Mouse (Mus musculus): ENCODE measurements around the gene Tnfrsf26. TPM values are rescaled to one million over a fixed set of nuclear protein-coding genes. Genes with fewer than 3 reads are reported as not detected.

Gene Tnfrsf26
- under 1 TPM; 0.02 TPM for polyA plus RNA-seq (2012; fragmentation: generic; extraction: Trizol)

DNA sequence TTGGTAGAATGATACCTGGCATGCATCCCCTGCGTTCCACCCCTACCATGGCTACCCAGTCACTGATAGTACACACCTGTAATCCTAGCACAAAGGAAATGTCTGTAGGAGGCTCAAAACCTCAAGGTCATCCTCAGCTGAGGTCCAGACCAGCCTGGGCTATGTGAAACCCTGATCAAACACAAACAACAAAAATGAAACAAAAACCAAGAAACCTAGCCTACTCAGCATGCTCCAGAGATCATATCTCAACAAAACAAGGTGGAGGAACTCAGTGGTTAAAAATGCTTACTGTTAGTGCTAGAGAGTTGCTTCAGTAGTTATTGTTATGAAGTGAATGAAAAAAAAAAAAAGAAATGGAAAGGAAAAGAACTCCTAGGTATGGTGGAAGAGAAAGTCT lies at the start of gene Tnfrsf26:
Gene Tnfrsf26 (minus strand): TSS at position 183 of the 400 bp plus-strand sequence.

DNA sequence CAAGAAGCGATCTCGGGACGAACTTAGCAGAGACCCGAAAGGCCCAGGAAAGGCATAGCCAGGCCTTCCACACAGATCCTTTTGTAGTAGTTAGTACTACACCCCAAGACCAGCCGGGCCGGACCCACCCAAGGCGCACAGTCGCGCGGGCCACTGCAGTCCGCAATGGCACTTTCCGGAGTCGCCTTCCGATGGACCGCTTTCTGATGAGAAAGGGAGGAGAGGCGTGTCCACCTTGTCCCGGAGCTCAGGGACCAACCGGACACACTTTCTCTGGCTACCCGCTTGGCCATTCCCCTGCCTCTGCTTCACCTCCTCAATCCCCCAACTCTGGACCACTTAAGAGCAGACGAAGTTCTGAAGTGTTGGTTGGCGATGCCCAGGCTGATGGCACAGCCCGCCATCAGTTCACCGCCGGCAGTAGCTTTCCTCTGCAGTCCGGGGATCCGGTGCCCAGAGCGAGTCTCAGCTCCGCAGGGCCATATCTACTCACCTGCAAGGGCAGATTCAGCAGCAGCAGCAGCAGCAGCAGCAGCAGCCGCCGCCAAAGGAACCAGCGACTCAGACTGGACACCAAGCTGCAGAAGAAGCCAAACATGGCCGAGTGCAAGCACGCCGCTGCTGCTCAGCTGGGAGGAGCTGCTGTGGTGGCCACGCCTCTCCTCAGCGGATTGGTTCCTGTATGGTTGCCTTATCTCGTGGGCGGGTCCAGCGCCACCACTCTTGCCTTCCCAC lies 20.7 kb upstream of the Tnfrsf26 start, which contains the start of gene Tnfrsf22:
Gene Tnfrsf22 (minus strand): TSS at position 628 of the 735 bp plus-strand sequence.

DNA sequence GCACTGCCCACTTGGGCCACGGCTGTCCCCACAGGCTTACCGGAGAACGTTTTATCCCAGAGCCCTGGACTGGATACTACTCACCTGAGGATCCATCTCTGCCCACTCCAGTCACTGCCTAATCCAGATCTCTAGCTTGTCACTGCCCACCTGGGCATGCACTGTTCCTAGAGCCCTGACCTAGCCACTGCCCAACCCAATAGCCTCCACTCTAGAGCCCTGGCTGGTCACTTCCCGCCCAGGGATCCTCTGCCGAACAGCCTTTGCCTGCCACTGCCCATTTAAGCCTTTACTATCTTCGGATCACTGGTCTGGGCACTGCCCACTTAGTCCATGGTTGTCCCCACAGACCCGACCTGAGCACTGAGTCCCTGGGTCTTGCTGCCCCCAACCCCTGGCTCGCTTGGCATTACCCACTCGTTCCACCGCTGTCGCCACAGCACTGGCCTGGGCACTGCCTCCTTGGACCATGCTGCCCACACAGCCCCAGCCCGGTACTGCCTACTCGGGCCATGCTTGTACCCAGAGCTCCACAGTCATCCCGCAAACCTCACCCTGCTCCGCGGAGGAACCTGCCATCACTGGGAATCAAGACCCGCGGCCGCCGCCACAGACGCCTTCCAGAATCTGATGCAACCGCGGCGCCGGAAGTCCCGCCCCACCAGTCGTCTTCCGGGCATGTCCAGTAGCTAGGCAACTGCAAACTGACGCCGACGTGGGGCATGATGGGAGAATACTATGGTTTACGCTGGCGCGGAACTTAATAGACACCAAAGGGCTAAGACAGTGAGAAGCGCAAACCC lies 28.9 kb downstream of the Tnfrsf26 start, which contains the start of gene Cars:
Gene Cars (minus strand): TSS at position 663 of the 803 bp plus-strand sequence.

Other genes with a start within 250 kb of the Tnfrsf26 start
- gene Cdkn1c, start 167.7 kb downstream of the Tnfrsf26 start, polyA plus RNA-seq (2012; fragmentation: generic; extraction: Trizol) = not detected
- 1 to 10 TPM in 1 of 2 experiments, under 1 TPM in 1; 0.41 to 5.5 TPM for gene Slc22a18, start 155.0 kb downstream of the Tnfrsf26 start, polyA plus RNA-seq (2012; fragmentation: generic; extraction: Trizol)
- under 1 TPM in 1 of 2 experiments, not detected in 1; 0.04 TPM for gene Phlda2, start 125.6 kb downstream of the Tnfrsf26 start, polyA plus RNA-seq (2012; fragmentation: generic; extraction: Trizol)
- gene Nap1l4, start 79.6 kb downstream of the Tnfrsf26 start, polyA plus RNA-seq (2012; fragmentation: generic; extraction: Trizol) = 10 to 100 TPM; 19.7 to 76.6 TPM
- gene Cars, start 28.6 kb downstream of the Tnfrsf26 start, polyA plus RNA-seq (2012; fragmentation: generic; extraction: Trizol) = 10 to 100 TPM; 46.1 to 96.5 TPM
- 1 to 10 TPM; 2.3 to 2.4 TPM for gene Tnfrsf22, start 20.9 kb upstream of the Tnfrsf26 start, polyA plus RNA-seq (2012; fragmentation: generic; extraction: Trizol)
- 1 to 10 TPM; 1.9 to 5.1 TPM for gene Tnfrsf23, start 57.1 kb upstream of the Tnfrsf26 start, polyA plus RNA-seq (2012; fragmentation: generic; extraction: Trizol)
- gene Osbpl5, start 128.3 kb upstream of the Tnfrsf26 start, polyA plus RNA-seq (2012; fragmentation: generic; extraction: Trizol) = 10 to 100 TPM; 13.6 to 38.6 TPM
- not detected for gene Mrgprg, start 138.3 kb upstream of the Tnfrsf26 start, polyA plus RNA-seq (2012; fragmentation: generic; extraction: Trizol)
- under 1 TPM; 0.13 to 0.98 TPM for gene Mrgpre, start 155.8 kb upstream of the Tnfrsf26 start, polyA plus RNA-seq (2012; fragmentation: generic; extraction: Trizol)
- 1 to 10 TPM in 1 of 2 experiments, under 1 TPM in 1; 0.95 to 4.5 TPM for gene Nadsyn1, start 194.1 kb upstream of the Tnfrsf26 start, polyA plus RNA-seq (2012; fragmentation: generic; extraction: Trizol)
- gene Dhcr7, start 194.4 kb upstream of the Tnfrsf26 start, polyA plus RNA-seq (2012; fragmentation: generic; extraction: Trizol) = 10 to 100 TPM in 1 of 2 experiments, 1 to 10 TPM in 1; 7.8 to 17.3 TPM
- not detected for gene Gm498, start 238.1 kb upstream of the Tnfrsf26 start, polyA plus RNA-seq (2012; fragmentation: generic; extraction: Trizol)